Mouse (Mus musculus) ES-E14 (cell line): ENCODE results near the gene Spag9.
"Not testable (repeated sequence)": the region's sequence is repeated elsewhere in the genome, so short reads cannot be mapped to it uniquely, and the experiment has no call there.

ENCODE experiments used
- CHD2 ChIP-seq: IDR thresholded peaks from 2 replicates; pipeline ENCODE4 v1.6.1; 2014; ENCODE audit warnings: mild to moderate bottlenecking, low read depth, low read length, inconsistent platforms
- MAFK ChIP-seq: IDR thresholded peaks from 2 replicates; pipeline ENCODE4 v1.6.1; 2014; ENCODE audit warnings: mild to moderate bottlenecking, low read depth, low read length, inconsistent platforms; ENCODE audit not compliant: insufficient read depth
- ZC3H11A ChIP-seq: IDR thresholded peaks from 2 replicates; pipeline ENCODE4 v1.6.1; 2012; ENCODE audit warnings: low read depth, mild to moderate bottlenecking, inconsistent platforms, low read length, borderline replicate concordance
- ZNF384 ChIP-seq: IDR thresholded peaks from 2 replicates; pipeline ENCODE4 v1.6.1; 2012; ENCODE audit warnings: low read depth, low read length, inconsistent platforms

DNA sequence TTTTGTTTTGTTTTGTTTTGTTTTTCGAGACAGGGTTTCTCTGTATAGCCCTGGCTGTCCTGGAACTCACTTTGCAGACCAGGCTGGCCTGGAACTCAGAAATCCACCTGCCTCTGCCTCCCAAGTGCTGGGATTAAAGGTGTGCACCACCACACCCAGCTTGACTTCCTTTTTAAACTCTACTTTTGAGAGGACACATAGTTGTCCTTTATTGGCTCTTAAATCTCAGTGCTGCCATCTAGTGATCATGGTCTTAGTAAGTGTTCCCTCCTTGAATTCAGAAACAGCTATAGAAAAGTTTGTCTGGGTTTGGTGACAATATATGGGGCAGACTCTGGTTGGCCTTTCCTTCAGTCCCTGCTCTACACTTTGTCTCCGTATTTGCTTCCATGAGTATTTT is 91.1 kb downstream of the Spag9 start:
- 0 out of 2 replicates have a peak, but pooled peaks have one; percentile 7 for TF ChIP-seq ZC3H11A
- TF ChIP-seq MAFK, ZNF384, CHD2: not testable (repeated sequence)
